Mouse (Mus musculus) frontal cortex, postnatal 25 days (tissue): ENCODE data around the gene Mup7.
"Not testable (repeated sequence)": the region's sequence is repeated elsewhere in the genome, so short reads cannot be mapped to it uniquely, and the experiment has no call there.

Experiments
- DNase-seq, 2 experiments: peaks; one replicate each; pipeline ENCODE4 v3.0.0; 2022; ENCODE audit warnings: low spot score in 2 of 2

The Mup7 gene

DNA sequence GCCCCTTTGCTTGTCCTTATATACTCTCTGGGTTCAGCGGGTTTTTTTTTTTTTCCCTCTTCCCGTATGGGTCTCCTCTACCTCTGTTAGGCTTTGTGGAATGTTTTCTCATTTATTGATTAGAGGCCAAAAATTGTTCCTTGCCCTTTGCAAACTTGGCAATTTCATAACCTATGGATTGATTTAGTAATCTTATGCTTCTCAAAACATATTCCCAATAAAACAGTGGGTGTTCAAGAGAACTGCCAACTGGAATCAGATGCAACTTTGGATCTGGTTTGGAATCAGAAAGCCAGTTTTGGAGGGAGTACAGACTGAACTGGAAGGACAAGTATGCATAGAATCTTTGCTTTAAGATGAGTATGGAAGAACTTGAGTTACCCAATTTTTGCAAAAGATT lies at the start of gene Mup7:
Mup7 (minus strand) TSS at position 101 of the 400 bp plus-strand sequence.
- DNase-seq: not testable (repeated sequence)

GRCm38 (mm10) chr4:60079865-60080264 lies 9.6 kb upstream of the Mup7 start:
- DNase-seq: not testable (repeated sequence)

- DNase-seq: not testable (repeated sequence)
These were observed 40.8 kb downstream of the Mup7 start for GRCm38 (mm10) chr4:60029334-60030111.

GRCm38 (mm10) chr4:60020141-60020540 lies 50.1 kb downstream of the Mup7 start:
- DNase-seq: not testable (repeated sequence)
